In the genomic region with DNA sequence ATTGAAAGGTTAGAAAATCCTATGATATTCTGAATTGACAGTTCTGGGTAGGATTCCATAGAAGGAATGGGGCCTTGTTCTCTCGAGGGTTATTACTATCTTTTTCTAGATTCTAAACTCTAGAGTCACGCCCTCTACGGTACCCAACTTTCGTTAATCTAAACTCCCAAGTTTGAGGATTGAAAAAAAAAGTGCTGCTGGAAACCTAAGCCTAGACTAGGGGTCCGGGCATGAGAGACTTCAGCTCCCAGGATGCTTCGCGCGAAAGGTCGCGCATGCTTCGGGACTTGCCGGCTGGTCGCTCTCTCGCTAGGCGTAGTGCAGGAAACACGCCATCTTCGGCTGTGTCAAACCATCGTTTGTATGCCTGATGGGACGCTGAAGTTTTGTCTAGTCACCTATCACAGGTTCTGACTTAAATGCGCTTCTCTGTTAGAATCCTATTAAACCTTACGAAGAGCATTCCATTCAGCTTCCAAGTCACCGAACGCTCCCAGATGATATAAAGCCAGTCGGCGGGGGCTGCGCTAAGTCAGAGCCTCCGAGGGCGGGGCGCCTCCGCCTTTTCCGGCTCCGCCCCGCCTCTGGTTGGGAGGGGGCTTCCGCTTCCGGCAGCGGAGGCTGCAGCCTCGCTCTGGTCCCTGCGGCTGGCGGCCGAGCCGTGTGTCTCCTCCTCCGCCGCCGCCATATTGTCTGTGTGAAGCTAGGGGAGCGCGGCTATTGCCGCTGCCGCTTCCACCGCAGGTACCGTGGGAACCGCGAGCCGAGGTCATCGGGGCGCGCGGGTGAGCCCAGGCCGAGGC, we compare ENCODE assay signal across 8 mouse cellular contexts. TPM values are rescaled to one million over a fixed set of nuclear protein-coding genes. Genes with fewer than 3 reads are reported as not detected.
DNase-seq lines count a peak whose midpoint lies in the region; ATAC-seq lines count a peak whose summit lies in the region.

A gene (plus strand): TSS at position 592 of the 803 bp plus-strand sequence.

- peak; percentile 94 for DNase-seq in adipocyte (ENCODE audit: low spot score)
- peak; percentile 95 for DNase-seq in embryo, embryonic 10 days (ENCODE audit: low spot score)
- peak; percentile 91 for DNase-seq in gastrocnemius, postnatal 14 days
- DNase-seq in left cerebral cortex, postnatal 10 days (ENCODE audit: extremely low spot score in 1 of 2, low spot score in 2 of 2), result peak; percentile 92 to 94
- peak; percentile 94 for DNase-seq in right cerebral cortex, postnatal 25 days
- peak; percentile 86 for DNase-seq in urinary bladder, postnatal 4 days (ENCODE audit: low spot score in 2 of 2)

- peak; percentile 86 for ATAC-seq in inflammation-experienced regulatory T-cells, adult 6 months
- peak; percentile 94 for ATAC-seq in megakaryocyte-erythroid progenitor cell, adult 5-6 weeks (replicated peaks; ENCODE audit: low FRiP score, low TSS enrichment, poor library complexity, severe bottlenecking)

- intact Hi-C loops in gastrocnemius, postnatal 14 days (cut with DNase I; ENCODE audit: low total_unique reads), result no loop called here
- intact Hi-C loops in left cerebral cortex, postnatal 10 days (cut with DNase I), result no loop called here

RNA-seq across cellular contexts. Expression of the gene that starts here (rescaled TPM):
- total RNA-seq in gastrocnemius, postnatal 14 days (2021), result 10 to 100 TPM; 64.5 to 73.4 TPM
- 10 to 100 TPM; 57.1 to 89.9 (median 83.2) TPM for polyA plus RNA-seq in inflammation-experienced regulatory T-cells, adult 6 months (2017; shearing (Covaris generic))
- 100 to 1,000 TPM; 129 to 133 TPM for total RNA-seq in left cerebral cortex, postnatal 10 days (2021)
- total RNA-seq in megakaryocyte-erythroid progenitor cell, adult 5-6 weeks (2014; fragmentation: Nextera tagmentation), result 109 and 165 TPM in 2 replicates
- total RNA-seq in megakaryocyte-erythroid progenitor cell, adult 5-6 weeks (2017), result 158 and 161 TPM in 2 replicates

Comparison
In these comparisons a context has a peak if more than half of its experiments do, and no peak if none do; other contexts are left out.
1. Peak in every context shown above with its lines: DNase-seq and ATAC-seq.